Mouse (Mus musculus) embryo, embryonic 10 days (tissue): ENCODE measurements at regions not wholly inside any gene's neighbourhood (a gene's known extent, or its start where the extent isn't known, plus 50 kb on each side); places are given as distances from the start of the nearest gene placed in this dataset.

Source experiments
- DNase-seq: peaks from one replicate; pipeline ENCODE4 v3.0.0-alpha.2; 2015; ENCODE audit warnings: low spot score

DNA sequence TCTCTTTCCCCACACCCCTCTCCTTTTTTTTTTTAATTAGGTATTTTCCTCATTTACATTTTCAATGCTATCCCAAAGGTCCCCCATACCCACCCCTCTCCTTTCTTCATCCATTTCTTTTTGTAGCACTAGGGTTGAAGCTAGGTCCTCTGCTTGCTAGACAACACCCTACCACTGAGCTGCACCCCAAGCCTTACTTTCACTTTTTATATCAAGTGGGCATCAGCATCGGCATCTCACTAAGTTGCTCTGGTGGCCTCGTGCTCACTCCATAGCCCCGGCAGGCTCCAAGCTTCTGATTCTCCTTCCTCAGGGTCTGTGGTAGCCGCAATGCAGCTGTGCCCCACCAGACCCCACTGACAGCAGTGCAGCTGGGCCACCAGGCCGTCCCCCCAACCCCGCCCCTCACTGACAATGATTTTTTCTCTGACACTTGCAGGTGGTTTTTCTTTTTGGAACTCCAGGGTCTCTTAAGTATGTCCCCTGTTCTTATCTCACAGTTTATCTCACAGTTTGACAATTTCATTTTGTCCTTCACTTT is 77.5 kb downstream of the Nufip1 start:
- DNase-seq: no peak

- no peak for DNase-seq
Observed at GRCm38 (mm10) chr14:76195324-76195723, 84.6 kb downstream of the Nufip1 start.

DNA sequence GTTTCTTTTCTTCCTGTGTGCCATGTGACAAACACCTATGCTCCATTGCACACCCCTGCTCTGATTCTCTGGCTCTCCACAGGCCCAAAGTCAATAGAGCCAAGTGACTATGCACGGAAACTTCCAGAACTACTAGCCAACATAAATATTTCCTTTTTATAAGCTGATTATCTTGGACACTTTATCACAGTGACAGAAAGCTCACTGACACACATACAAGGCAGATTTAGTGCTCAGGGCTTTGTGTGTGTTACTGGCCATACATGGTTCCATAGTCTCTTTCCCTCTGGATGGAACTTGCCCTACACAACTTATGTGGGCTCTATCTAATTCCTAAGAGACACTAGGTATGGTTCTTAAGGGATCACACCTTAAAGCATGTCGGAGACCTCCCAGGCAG is 86.7 kb downstream of the Nufip1 start:
- no peak for DNase-seq

GRCm38 (mm10) chr14:76198406-76198805 is 87.7 kb downstream of the Nufip1 start:
- DNase-seq: peak; percentile 47

DNA sequence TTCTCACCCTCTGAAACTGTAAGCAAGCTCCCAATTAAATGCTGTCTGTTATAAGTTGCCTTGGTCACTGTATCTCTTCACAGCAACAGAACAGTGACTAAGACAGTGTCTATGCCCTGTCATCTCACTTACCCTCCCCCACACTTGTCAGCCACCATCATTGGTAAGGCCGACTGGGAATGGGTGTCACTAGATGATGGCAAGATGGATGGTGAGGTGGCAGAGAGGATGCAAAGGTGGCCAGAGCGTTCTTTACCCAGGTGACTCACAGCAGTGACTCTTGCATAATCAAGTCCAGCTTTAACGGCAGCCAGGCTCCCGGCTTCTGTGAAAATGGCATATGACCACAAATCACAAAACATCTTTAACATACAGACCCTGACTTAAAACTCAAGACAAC is 91.9 kb downstream of the Nufip1 start:
- DNase-seq: no peak

GRCm38 (mm10) chr14:76203135-76203534 is 92.4 kb downstream of the Nufip1 start:
- no peak for DNase-seq

- DNase-seq: no peak
Observed at GRCm38 (mm10) chr14:76216446-76217177, 105.9 kb downstream of the Nufip1 start.

DNA sequence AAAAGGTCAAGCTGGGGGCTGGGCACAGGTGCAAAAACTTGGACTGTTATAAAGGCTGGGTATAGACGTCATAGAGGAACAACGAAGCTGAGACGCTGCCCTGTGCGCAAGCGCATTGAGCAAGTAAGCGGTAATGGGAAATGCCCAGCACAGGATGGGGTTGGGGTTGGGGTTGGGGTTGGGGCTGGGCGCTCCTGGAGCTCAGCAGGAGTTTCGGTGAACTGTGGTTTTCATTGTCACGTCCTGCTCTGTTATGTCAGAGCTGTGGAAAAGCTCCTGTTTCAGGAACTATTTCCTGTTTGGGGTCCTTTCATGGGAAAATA is 106.4 kb downstream of the Nufip1 start:
- DNase-seq: no peak

- no peak for DNase-seq
Observed at GRCm38 (mm10) chr14:76217571-76218256, 107.0 kb downstream of the Nufip1 start.

- no peak for DNase-seq
Observed at GRCm38 (mm10) chr14:76220952-76221351, 110.3 kb downstream of the Nufip1 start.

GRCm38 (mm10) chr14:76221617-76222319 is 111.1 kb downstream of the Nufip1 start:
- DNase-seq: peak; percentile 45

DNA sequence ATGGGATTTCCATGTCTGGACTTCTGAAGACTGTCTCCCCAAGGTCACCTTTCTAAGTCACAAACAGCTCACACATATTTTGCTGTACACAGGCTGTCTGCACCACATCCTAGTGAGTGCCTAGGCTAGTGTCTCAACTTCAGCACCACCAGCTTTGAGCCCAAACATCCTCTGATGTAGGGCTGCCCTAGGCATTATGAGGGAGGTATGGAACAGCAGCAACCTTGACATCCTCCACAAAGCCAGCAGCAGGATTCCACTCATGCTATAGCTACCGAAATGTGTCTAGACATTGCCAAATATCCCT is 111.6 kb downstream of the Nufip1 start:
- DNase-seq: no peak

DNA sequence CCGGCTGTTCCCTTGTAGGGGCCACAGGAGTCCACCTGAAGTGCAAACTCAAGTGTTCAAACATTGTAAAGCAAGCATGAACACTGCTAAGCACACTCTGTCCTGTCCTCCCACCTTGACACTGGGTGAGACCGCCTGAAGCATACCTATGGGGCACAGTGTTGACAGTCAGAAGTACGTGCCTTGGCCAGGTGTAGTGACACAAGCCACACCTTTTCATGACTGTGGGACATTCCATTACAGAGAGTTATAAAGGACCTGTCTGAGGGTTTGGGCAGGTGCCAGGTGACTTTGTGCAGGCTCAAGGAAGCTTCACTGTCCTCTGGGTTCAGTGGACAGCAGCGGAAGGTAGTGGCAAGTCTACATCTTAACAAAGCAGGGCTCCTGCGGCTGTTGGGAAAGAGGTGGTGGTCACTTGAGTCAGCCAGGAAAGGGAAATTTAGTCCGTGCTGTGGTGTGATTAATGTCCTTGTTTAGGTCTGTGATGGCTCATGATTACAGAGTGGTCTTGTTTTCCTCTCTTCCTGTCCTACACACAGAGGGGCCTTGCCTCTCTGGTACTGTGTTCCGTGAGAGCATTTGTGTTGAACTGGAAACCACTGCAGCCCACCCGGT is 112.5 kb downstream of the Nufip1 start:
- DNase-seq: no peak

DNA sequence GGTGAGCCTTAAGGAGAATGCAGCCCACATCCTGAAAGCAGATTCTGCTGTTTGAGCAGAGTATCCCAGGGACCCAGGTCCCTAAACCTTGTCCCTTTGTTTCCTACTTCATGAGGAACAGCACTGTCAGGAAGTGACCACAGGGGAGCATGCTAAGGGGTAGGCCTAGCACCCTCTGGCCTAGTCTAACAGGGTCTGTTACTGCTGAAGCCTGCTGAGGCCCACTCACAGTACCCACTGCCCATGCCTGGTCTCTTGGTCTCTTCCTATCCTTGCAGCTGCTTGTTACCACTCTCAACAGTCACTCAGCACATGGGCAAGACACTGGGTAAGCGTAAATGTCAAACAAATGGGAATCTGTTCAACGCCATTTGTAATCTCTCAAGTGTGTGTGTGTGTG is 113.2 kb downstream of the Nufip1 start:
- no peak for DNase-seq

DNA sequence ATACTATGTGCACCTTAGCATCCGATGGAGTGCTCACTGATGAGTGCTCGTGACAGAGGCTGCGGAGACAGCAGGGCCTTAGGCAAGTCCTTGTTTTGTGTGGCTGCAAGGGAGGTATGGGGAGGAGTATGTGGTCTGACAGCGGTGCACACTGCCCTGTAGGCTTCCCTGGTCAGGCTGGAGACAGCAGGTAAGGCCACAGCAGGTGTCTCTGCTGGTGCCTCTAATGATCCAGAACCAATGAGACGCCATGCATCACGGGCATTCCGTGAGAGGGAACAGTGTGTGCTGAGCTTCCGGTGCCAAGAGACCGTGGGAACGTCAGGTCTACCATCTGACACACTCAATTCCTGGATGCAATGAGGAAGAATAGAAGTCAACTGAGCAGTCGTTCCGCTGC is 114.8 kb downstream of the Nufip1 start:
- no peak for DNase-seq

DNA sequence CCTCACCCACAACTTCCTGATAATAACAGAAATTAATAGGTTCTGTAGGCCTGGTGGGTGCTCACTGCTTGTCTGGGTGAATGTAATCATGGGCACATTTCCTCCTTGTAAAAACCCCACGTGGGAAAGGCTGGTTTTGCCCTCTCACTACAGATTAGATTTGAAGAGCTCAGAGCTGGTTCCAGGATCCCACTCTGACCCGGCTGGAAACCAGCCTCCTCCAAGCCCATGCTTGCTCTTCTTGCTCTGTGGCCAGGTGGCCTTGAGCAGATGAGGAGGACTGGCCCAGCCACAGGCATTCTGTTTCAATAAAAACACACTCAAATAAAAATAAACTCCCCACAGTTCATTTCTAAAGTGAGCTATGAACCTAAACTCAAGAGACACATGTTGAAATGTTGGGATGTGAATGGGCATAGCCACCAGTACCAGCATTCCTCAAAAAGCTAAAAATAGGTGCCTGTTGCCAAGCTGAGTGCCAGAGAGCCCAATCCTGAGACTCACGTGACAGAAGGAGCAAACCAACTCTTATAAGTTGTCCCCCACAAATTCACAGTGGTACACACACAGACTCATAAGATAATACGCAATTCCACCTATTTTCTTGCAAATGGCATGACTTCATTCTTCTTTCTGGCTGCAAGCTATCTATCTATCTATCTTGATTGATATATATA is 116.1 kb downstream of the Nufip1 start:
- DNase-seq: no peak

GRCm38 (mm10) chr14:76228968-76229555 is 118.4 kb downstream of the Nufip1 start:
- no peak for DNase-seq

- DNase-seq: no peak
Observed at GRCm38 (mm10) chr14:76239856-76240493, 129.3 kb downstream of the Nufip1 start.

DNA sequence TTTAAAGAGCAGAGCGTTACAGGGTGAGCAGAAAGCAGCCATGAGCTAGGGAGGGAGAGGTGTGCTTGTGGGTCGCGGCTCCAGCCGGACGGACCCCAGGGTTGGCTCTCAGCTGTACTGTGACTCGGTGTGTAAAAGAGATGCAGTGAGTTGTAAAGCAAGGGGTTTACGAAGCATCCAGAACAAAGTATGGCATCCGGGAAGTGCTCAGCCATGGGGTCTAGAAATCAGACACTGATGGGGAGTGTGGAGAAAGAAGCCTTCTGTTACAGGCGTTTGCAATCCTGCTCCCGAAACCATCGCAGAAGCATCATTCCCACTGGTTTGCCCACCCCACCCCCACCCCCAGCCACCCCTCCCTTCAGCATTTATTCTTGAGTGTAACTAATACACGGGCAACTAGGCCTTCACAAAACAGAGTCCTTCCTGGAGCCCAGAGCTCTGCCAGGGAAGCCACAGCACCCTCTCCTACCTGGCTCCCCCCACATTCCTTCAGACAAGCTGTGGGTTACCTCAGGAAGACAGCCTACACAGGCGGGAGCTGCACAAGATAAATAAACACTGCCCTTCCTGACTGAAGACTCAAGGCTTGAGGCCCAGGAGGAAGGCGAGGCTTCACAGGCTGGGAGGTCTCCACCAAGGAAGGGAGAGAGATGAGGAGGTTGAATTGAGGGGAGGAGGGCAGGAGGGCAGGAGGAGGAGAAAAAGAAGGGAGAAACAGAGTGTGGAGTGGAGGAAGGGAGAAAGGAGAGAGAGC is 133.1 kb downstream of the Nufip1 start:
- DNase-seq: peak; percentile 59

DNA sequence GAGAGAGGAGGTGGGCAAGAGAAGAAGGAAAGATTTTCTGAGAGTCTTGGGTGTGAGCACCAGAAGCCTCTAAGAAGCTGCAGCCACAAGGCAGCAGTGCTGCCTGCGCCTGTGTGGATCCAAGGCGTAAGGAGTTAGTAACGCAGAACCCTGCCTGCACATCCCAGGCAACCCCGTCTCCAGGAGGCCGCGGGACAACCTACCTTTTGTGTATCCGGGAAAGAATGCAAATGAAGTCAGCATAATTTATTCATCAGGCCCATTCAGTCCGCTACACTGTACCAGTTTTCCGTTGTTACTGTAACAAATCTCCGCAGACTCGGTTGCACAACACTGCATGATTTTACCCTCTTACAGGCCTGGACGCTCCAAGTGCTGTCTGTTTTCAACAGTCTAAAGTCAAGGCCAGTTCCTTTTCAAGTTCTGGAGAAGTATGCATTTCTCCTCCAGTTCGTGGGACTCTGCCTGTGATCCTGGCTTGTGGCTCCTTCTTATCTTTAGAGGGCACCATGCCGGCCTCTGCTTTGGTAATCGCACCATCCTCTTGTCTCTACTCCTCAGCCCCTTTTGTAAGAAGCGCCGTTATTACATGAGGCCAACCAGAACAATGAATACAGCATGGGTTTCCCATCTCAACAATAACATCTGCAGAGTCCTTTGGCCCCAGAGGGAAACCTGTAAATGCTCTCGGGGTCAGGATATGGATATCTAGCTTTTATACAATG is 133.8 kb downstream of the Nufip1 start:
- peak; percentile 31 for DNase-seq
